Mouse (Mus musculus) hindbrain, postnatal 0 days (tissue): ENCODE measurements around the gene Gm17677. TPM values are rescaled to one million over a fixed set of nuclear protein-coding genes. Genes with fewer than 3 reads are reported as not detected.

Experiments
- ATAC-seq: fragments of 200-750 bp; cut with Nextera tagmentation; 2 replicates; pipeline ENCODE4 v1.8.0; 2017; ENCODE audit warnings: mild to moderate bottlenecking, moderate TSS enrichment, moderate library complexity
- DNase-seq: peaks from one replicate; pipeline ENCODE4 v3.0.0-alpha.2; 2015; ENCODE audit warnings: low spot score
- H3K27ac ChIP-seq: fragments of 300-500 bp; sonication (generic); 2 replicates; pipeline ENCODE4 v1.5.1; 2014; ENCODE audit warnings: mild to moderate bottlenecking
- H3K27me3 ChIP-seq: fragments of 300-500 bp; sonication (generic); 2 replicates; pipeline ENCODE4 v1.6.1; 2014; ENCODE audit warnings: low read length, mixed read lengths; ENCODE audit not compliant: insufficient read depth
- H3K36me3 ChIP-seq: fragments of 300-500 bp; sonication (generic); 2 replicates; pipeline ENCODE4 v1.6.1; 2014; ENCODE audit warnings: low read length, mixed read lengths; ENCODE audit not compliant: insufficient read depth
- H3K4me1 ChIP-seq: fragments of 300-500 bp; sonication (generic); 2 replicates; pipeline ENCODE4 v1.6.1; 2014; ENCODE audit warnings: antibody characterized with exemption, low read length, mixed read lengths; ENCODE audit not compliant: insufficient read depth
- H3K4me2 ChIP-seq: fragments of 300-500 bp; sonication (generic); 2 replicates; pipeline ENCODE4 v1.6.1; 2014; ENCODE audit warnings: low read depth, mild to moderate bottlenecking, low read length, moderate library complexity, mixed read lengths
- H3K4me3 ChIP-seq: fragments of 300-500 bp; sonication (generic); 2 replicates; pipeline ENCODE4 v1.5.1; 2014; ENCODE audit warnings: low read length
- H3K9ac ChIP-seq: fragments of 300-500 bp; sonication (generic); replicated peaks from 2 replicates; pipeline ENCODE4 v1.6.1; 2014; ENCODE audit warnings: mild to moderate bottlenecking, low read length, moderate library complexity, mixed read lengths
- H3K9me3 ChIP-seq: fragments of 300-500 bp; sonication (generic); 2 replicates; pipeline ENCODE4 v1.6.1; 2016; ENCODE audit warnings: low read length, mixed read lengths
- CTCF ChIP-seq: IDR thresholded peaks from 2 replicates; pipeline ENCODE4 v1.5.1; 2016; ENCODE audit warnings: antibody characterized with exemption, control low read depth, low read depth
- WGBS: fragments of 180-500 bp; shearing (Covaris S2); extraction: QIAGEN DNeasy Blood & Tissue Kit; methylation state at CpG from one replicate; pipeline ENCODE4 v1.1.7; 2014; 5-methylcytosine and 5-hydroxymethylcytosine counted together
- polyA plus RNA-seq: library from polyadenylated mRNA; unstranded; fragments of >200 nt; fragmentation: Nextera tagmentation; extraction: Ambion mirVana; gene quantifications from 2 replicates; pipeline ENCODE4 v1.2.1, GENCODE M21; 2015
- total RNA-seq: library from RNA; depleted of rRNA; stranded (reverse); fragments of >200 nt; gene quantifications from 2 replicates; pipeline ENCODE4 v1.2.3, GENCODE M21; 2014; rRNA removed

The Gm17677 gene
- not detected in 2 replicates for total RNA-seq
- not detected in 2 replicates for polyA plus RNA-seq

GRCm38 (mm10) chr9:35740749-35741148 is at the start of gene Gm17677:
TSS of gene Gm17677 (plus strand) at chr9:35741049.
- Histone ChIP-seq H3K9ac (no peak within 1 kb of the TSS), H3K27me3 (no peaks in the 10 kb centered on the region), H3K4me2 (no peak within 1 kb of the TSS), H3K27ac (no peak within 1 kb of the TSS), H3K9me3 (no peaks in the 10 kb centered on the region), H3K4me1 (no peaks in the 10 kb centered on the region), H3K4me3 (no peak within 1 kb of the TSS), H3K36me3 (no peaks in the 10 kb centered on the region)
- ATAC-seq (no peak), DNase-seq (no peak)
- TF ChIP-seq CTCF, result no peak

- Histone ChIP-seq H3K27ac (no peak overlapping the region), H3K4me3 (no peak overlapping the region), H3K4me1 (no peaks in the 10 kb centered on the region), H3K27me3 (no peaks in the 10 kb centered on the region), H3K4me2 (no peak overlapping the region), H3K9me3 (no peaks in the 10 kb centered on the region), H3K9ac (no peak overlapping the region), H3K36me3 (no peaks in the 10 kb centered on the region)
- DNase-seq, result no peak
- no peak for TF ChIP-seq CTCF
- no peak for ATAC-seq
Observed at GRCm38 (mm10) chr9:35691924-35692323, 48.9 kb upstream of the Gm17677 start.

GRCm38 (mm10) chr9:35707265-35707664 is 33.6 kb upstream of the Gm17677 start:
- H3K36me3 ChIP-seq, result no peaks in the 10 kb centered on the region
- H3K9me3 ChIP-seq, result no peaks in the 10 kb centered on the region
- H3K4me2 ChIP-seq, result no peak overlapping the region
- no peak overlapping the region for H3K27ac ChIP-seq
- 0 out of 2 replicates have a peak, but pooled peaks have one; percentile 16 for TF ChIP-seq CTCF
- no peak for DNase-seq
- H3K4me1 ChIP-seq, result no peaks in the 10 kb centered on the region
- no peak overlapping the region for H3K4me3 ChIP-seq
- no peaks in the 10 kb centered on the region for H3K27me3 ChIP-seq
- no peak for ATAC-seq
- H3K9ac ChIP-seq, result no peak overlapping the region

- Histone ChIP-seq H3K4me2 (no peak overlapping the region), H3K4me3 (no peak overlapping the region), H3K27me3 (no peaks in the 10 kb centered on the region), H3K27ac (no peak overlapping the region), H3K9me3 (no peaks in the 10 kb centered on the region), H3K4me1 (no peaks in the 10 kb centered on the region), H3K9ac (no peak overlapping the region), H3K36me3 (no peaks in the 10 kb centered on the region)
- ATAC-seq (no peak), DNase-seq (no peak)
- no peak for TF ChIP-seq CTCF
Observed at GRCm38 (mm10) chr9:35756843-35757242, 16.0 kb downstream of the Gm17677 start.

- ATAC-seq, result no peak
- Histone ChIP-seq H3K9me3 (peaks cover 5% of the 10 kb centered on the region; the same call in 1 of the 2 replicates), H3K4me3 (no peak within 1 kb of the TSS), H3K9ac (no peak within 1 kb of the TSS), H3K4me1 (no peaks in the 10 kb centered on the region), H3K36me3 (no peaks in the 10 kb centered on the region), H3K4me2 (no peak within 1 kb of the TSS), H3K27ac (no peak within 1 kb of the TSS), H3K27me3 (no peaks in the 10 kb centered on the region)
- no peak for TF ChIP-seq CTCF
- 64% methylated on average over 3 of the region's 3 CpGs for WGBS
- DNase-seq, result no peak
Observed at GRCm38 (mm10) chr9:35778009-35778408, 37.2 kb downstream of the Gm17677 start, which contains the start of gene Gm17727. TSS of gene Gm17727 (minus strand) at chr9:35778109.

- Histone ChIP-seq H3K9me3 (peaks cover 11% of the 10 kb centered on the region; the same call in 1 of the 2 replicates), H3K27me3 (no peaks in the 10 kb centered on the region), H3K36me3 (no peaks in the 10 kb centered on the region), H3K9ac (no peak within 1 kb of the TSS), H3K4me3 (no peak within 1 kb of the TSS), H3K4me1 (no peaks in the 10 kb centered on the region), H3K4me2 (no peak within 1 kb of the TSS), H3K27ac (no peak within 1 kb of the TSS)
- TF ChIP-seq CTCF, result no peak
- ATAC-seq (no peak), DNase-seq (no peak)
- WGBS, result 92% methylated on average over 3 of the region's 3 CpGs
Observed at GRCm38 (mm10) chr9:35790001-35790400, 49.2 kb downstream of the Gm17677 start, which contains the start of the genes Gm27235 and D730048I06Rik. TSS of gene Gm27235 (minus strand) at chr9:35790101. TSS of gene D730048I06Rik (minus strand) at chr9:35790112.

Other genes starting within 250 kb of the Gm17677 start
- gene Gm1113, start 222.8 kb upstream of the Gm17677 start, total RNA-seq, result not detected in 2 replicates
- not detected in 2 replicates for gene Gm1113, start 222.8 kb upstream of the Gm17677 start, polyA plus RNA-seq
- gene Ddx25, start 182.5 kb upstream of the Gm17677 start, total RNA-seq, result 19.7 and 19.8 TPM in 2 replicates
- 23.3 and 24.4 TPM in 2 replicates for gene Ddx25, start 182.5 kb upstream of the Gm17677 start, polyA plus RNA-seq
- 8.3 and 10.2 TPM in 2 replicates for gene Pus3, start 182.5 kb upstream of the Gm17677 start, total RNA-seq
- 12.2 and 13.7 TPM in 2 replicates for gene Pus3, start 182.5 kb upstream of the Gm17677 start, polyA plus RNA-seq
- gene Pate2, start 170.8 kb upstream of the Gm17677 start, total RNA-seq, result 0.47 and 0.79 TPM in 2 replicates
- gene Pate2, start 170.8 kb upstream of the Gm17677 start, polyA plus RNA-seq, result 0.41 and 0.67 TPM in 2 replicates
- 9.6 and 9.7 TPM in 2 replicates for gene Hyls1, start 170.7 kb upstream of the Gm17677 start, total RNA-seq
- 9.5 and 11.8 TPM in 2 replicates for gene Hyls1, start 170.7 kb upstream of the Gm17677 start, polyA plus RNA-seq
- not detected in 2 replicates for gene Pate4, start 129.1 kb upstream of the Gm17677 start, total RNA-seq
- gene Pate4, start 129.1 kb upstream of the Gm17677 start, polyA plus RNA-seq, result not detected in 2 replicates
- gene Pate3, start 92.8 kb upstream of the Gm17677 start, total RNA-seq, result not detected in 2 replicates
- not detected in 2 replicates for gene Pate3, start 92.8 kb upstream of the Gm17677 start, polyA plus RNA-seq
- not detected in 2 replicates for gene Pate1, start 53.7 kb upstream of the Gm17677 start, total RNA-seq
- gene Pate1, start 53.7 kb upstream of the Gm17677 start, polyA plus RNA-seq, result not detected in 2 replicates
- gene Gm17727, start 37.1 kb downstream of the Gm17677 start, total RNA-seq, result not detected in 2 replicates
- not detected in 2 replicates for gene Gm17727, start 37.1 kb downstream of the Gm17677 start, polyA plus RNA-seq
- gene Gm27235, start 49.1 kb downstream of the Gm17677 start, total RNA-seq, result not detected in 2 replicates
- gene Gm27235, start 49.1 kb downstream of the Gm17677 start, polyA plus RNA-seq, result not detected in 2 replicates
- gene D730048I06Rik, start 49.1 kb downstream of the Gm17677 start, total RNA-seq, result not detected in 2 replicates
- gene D730048I06Rik, start 49.1 kb downstream of the Gm17677 start, polyA plus RNA-seq, result not detected in 2 replicates
- gene 9230110F15Rik, start 103.1 kb downstream of the Gm17677 start, total RNA-seq, result not detected in 2 replicates
- not detected in 2 replicates for gene 9230110F15Rik, start 103.1 kb downstream of the Gm17677 start, polyA plus RNA-seq
- gene 9230113P08Rik, start 167.4 kb downstream of the Gm17677 start, total RNA-seq, result not detected in 2 replicates
- not detected in 2 replicates for gene 9230113P08Rik, start 167.4 kb downstream of the Gm17677 start, polyA plus RNA-seq